Mouse (Mus musculus): ENCODE measurements around the gene Krt36. TPM values are rescaled to one million over a fixed set of nuclear protein-coding genes. Genes with fewer than 3 reads are reported as not detected.

The Krt36 gene
- polyA plus RNA-seq (2014; fragmentation: Nextera tagmentation; extraction: Ambion mirVana), result not detected in 2 replicates

DNA sequence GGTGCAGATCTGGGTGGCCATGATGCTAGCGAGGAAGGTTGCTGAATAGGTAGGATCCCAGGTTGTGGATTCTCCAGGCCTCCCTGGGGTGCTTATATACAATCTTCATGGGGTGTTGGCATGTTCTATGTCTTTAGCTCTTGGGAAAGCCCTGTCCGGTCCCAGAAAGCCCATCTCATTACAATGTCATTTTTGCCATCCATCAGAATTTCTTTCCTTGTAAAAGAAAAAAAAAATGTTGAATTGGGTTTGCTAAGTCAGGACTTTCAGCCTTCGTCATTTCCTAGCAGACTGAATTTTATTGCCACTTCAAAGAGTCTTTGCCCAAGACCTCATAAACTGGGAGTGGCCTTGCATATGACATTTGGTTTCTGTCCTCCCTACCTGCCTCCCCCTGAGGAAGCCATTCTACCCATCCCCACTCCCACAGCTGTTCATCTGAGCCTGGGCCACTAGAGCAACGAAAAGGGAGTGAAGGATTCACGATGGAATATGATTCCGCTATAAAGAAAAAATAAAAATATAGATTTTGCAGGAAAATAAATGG lies at the start of gene Krt36:
TSS of gene Krt36 (minus strand) at position 51 of the 547 bp plus-strand sequence.
- Histone ChIP-seq H3K4me1 (ENCODE audit: control insufficient read depth, insufficient read depth, low read length) (no peaks in the 10 kb centered on the region), H3K9me3 (replicated peaks; ENCODE audit: control insufficient read depth, low read length) (no peaks in the 10 kb centered on the region), H3K4me2 (no peak within 1 kb of the TSS), H3K4me3 (ENCODE audit: low read depth, low read length) (no peak within 1 kb of the TSS), H3K36me3 (ENCODE audit: control insufficient read depth, insufficient read depth, low read length) (no peaks in the 10 kb centered on the region), H3K27me3 (ENCODE audit: control insufficient read depth, insufficient read depth, low read length) (no peaks in the 10 kb centered on the region), H3K27ac (ENCODE audit: low read depth, low read length) (no peak within 1 kb of the TSS), H3K9ac (ENCODE audit: low read depth, low read length) (no peak within 1 kb of the TSS)
- no peak for ATAC-seq (replicated peaks; ENCODE audit: insufficient number of reproducible peaks, low FRiP score, low TSS enrichment)
- 87% methylated on average over 6 of the region's 6 CpGs for WGBS (ENCODE audit: insufficient replicate concordance)

DNA sequence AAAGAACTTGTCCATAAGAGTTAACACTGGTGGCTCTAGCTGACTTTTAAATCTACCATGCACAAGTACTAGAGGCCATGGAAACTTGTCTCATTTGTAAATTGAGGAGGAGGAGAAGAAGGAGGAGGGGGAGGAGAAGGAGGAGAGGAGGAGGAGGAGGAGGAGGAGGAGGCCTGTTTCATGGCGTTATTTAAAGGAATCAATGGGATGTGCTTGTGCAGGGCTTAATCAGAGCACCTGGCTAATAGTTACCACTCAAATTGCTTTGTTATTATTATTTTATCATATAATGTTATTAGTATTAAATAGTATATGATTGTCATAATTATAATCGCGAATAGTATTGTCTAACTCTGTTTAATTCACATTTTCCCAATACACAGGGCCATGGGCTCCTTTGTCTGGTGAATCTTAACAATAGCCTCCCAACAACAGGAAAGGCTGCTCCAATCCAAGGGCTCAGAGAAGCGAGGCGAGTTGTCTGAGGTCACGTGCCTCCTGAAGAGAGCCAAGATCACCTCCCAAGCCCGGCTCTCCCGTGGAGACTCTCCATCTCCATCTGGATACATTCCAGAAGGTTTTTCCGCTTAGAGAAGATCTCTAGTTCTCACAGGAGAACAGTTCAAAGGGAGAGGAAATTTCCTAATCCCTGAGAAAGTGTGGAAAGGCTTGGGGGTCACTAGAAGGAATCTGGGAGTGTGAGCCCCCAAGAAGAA lies 43.3 kb upstream of the Krt36 start, which contains the start of gene Krt19:
TSS of gene Krt19 (minus strand) at position 51 of the 716 bp plus-strand sequence.
- WGBS (ENCODE audit: insufficient replicate concordance), result 49% methylated on average over 9 of the region's 9 CpGs
- ATAC-seq (replicated peaks; ENCODE audit: insufficient number of reproducible peaks, low FRiP score, low TSS enrichment), result no peak
- Histone ChIP-seq H3K9me3 (replicated peaks; ENCODE audit: control insufficient read depth, low read length) (no peaks in the 10 kb centered on the region), H3K27ac (ENCODE audit: low read depth, low read length) (no peak within 1 kb of the TSS), H3K27me3 (ENCODE audit: control insufficient read depth, insufficient read depth, low read length) (peaks cover 14% of the 10 kb centered on the region), H3K4me2 (no peak within 1 kb of the TSS), H3K36me3 (ENCODE audit: control insufficient read depth, insufficient read depth, low read length) (no peaks in the 10 kb centered on the region), H3K4me3 (ENCODE audit: low read depth, low read length) (no peak within 1 kb of the TSS), H3K4me1 (ENCODE audit: control insufficient read depth, insufficient read depth, low read length) (peaks cover 28% of the 10 kb centered on the region), H3K9ac (ENCODE audit: low read depth, low read length) (0 out of 2 replicates have a peak within 1 kb of the TSS, but pooled peaks have one; percentile 10)

DNA sequence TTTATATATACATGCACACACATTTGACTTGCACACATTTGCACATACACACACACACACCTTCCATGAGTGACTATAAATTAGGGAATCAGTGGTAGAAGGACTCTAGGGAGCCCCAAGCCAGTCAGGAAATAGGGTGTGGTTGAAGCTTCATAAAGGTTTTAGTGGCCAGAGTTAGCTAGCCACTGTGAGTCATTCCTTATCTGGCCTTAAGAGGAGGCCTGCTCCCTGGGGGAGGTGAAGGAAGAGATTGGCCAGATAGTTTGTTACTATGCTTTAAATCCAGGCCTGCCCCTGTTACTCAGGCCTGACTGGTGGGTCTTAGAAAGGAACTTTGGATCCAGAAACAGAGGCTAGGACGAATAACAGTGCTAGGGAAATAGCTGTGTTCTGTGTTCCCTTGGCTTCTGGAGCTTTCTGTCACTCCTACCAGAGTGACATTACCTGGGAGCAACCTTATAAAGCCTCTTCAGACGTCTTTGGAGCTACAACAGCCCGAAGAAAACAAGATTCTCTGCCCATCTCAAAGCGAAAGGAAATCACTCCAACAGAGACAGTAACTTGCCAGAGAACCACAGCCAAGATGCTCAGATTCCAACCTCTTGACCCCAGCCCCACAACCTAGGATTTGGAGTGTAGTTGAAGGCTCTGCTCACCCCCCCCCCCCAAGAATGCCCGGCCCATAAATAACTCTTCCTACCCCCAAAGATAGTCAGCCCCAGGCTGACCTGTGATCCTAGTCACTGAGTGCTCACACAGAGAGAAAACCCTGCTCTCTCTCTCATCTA lies 42.3 kb upstream of the Krt36 start:
- Histone ChIP-seq H3K9me3 (replicated peaks; ENCODE audit: control insufficient read depth, low read length) (no peaks in the 10 kb centered on the region), H3K27me3 (ENCODE audit: control insufficient read depth, insufficient read depth, low read length) (peaks cover 14% of the 10 kb centered on the region), H3K4me1 (ENCODE audit: control insufficient read depth, insufficient read depth, low read length) (peaks cover 26% of the 10 kb centered on the region), H3K4me2 (no peak overlapping the region), H3K9ac (ENCODE audit: low read depth, low read length) (0 out of 2 replicates have a peak overlapping the region, but pooled peaks have one; percentile 10), H3K4me3 (ENCODE audit: low read depth, low read length) (no peak overlapping the region), H3K36me3 (ENCODE audit: control insufficient read depth, insufficient read depth, low read length) (no peaks in the 10 kb centered on the region), H3K27ac (ENCODE audit: low read depth, low read length) (no peak overlapping the region)
- WGBS (ENCODE audit: insufficient replicate concordance), result 32% methylated on average over 5 of the region's 5 CpGs
- ATAC-seq (replicated peaks; ENCODE audit: insufficient number of reproducible peaks, low FRiP score, low TSS enrichment), result no peak

DNA sequence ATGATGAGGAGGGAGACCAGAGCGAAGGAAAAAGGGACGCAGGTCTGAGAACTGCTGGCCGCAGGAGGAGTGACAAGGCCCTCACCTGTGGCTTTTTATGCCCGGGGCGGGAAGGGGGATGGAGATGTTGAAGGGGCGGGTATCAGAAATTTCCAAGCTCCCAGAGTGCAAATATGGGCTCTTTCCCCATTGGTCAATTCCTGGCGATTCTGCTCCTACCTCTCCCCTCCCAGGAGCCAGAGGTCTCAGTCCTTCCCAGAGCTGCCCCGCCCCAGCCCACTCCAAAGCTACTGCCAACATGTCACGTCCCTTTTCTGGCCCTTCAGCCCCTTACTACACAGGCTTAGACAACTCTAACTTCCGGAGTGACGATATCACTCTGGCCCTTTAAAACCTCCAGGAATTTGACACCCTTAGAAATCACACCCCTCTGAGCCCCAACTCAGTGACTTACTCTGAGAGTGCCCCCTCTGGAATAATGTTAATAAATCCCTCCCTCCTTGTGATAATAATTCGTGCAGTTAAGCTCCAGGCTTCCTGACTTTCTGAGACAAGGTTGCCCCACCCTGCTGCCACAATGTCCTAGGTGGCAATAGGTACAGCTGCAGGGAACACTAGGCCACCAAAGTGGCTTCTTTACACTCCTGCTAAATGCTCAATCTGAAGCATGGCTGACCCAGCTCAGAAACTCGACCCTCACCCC lies 40.6 kb upstream of the Krt36 start:
- 2% methylated on average over 13 of the region's 13 CpGs for WGBS (ENCODE audit: insufficient replicate concordance)
- Histone ChIP-seq H3K27ac (ENCODE audit: low read depth, low read length) (peak overlapping the region; percentile 54; the same call in 1 of the 2 replicates), H3K9ac (ENCODE audit: low read depth, low read length) (peak overlapping the region; percentile 64), H3K9me3 (replicated peaks; ENCODE audit: control insufficient read depth, low read length) (no peaks in the 10 kb centered on the region), H3K4me1 (ENCODE audit: control insufficient read depth, insufficient read depth, low read length) (peaks cover 26% of the 10 kb centered on the region), H3K36me3 (ENCODE audit: control insufficient read depth, insufficient read depth, low read length) (no peaks in the 10 kb centered on the region), H3K4me3 (ENCODE audit: low read depth, low read length) (peak overlapping the region; percentile 44), H3K4me2 (peak overlapping the region; percentile 78), H3K27me3 (ENCODE audit: control insufficient read depth, insufficient read depth, low read length) (peaks cover 14% of the 10 kb centered on the region)
- ATAC-seq (replicated peaks; ENCODE audit: insufficient number of reproducible peaks, low FRiP score, low TSS enrichment), result peak; percentile 44; the same call in 1 of the 2 replicates

DNA sequence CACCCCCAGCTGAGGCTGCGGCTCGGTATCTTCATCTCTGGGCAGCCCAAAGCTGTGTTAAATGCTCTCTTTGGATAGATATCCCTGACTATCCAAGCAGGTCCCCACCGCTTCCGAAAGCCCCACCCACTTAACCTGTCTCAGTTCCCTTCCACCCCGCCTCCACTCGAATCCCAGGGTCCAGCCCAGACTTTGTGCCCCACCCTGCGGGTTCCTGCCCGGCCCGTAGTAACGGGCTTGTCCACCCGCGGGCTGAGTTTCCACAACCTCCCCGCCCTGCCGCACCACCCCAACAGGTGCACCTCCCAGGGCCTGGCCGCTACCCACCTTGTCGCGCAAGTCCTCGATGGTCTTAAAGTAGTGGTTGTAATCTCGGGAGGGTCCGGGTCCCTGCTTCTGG lies 39.7 kb upstream of the Krt36 start:
- H3K9ac ChIP-seq (ENCODE audit: low read depth, low read length), result peak overlapping the region; percentile 64
- peak overlapping the region; percentile 78 for H3K4me2 ChIP-seq
- no peaks in the 10 kb centered on the region for H3K36me3 ChIP-seq (ENCODE audit: control insufficient read depth, insufficient read depth, low read length)
- WGBS (ENCODE audit: insufficient replicate concordance), result 2% methylated on average over 20 of the region's 20 CpGs
- peaks cover 26% of the 10 kb centered on the region for H3K4me1 ChIP-seq (ENCODE audit: control insufficient read depth, insufficient read depth, low read length)
- H3K4me3 ChIP-seq (ENCODE audit: low read depth, low read length), result peak overlapping the region; percentile 44
- peak; percentile 40; the same call in 1 of the 2 replicates for ATAC-seq (replicated peaks; ENCODE audit: insufficient number of reproducible peaks, low FRiP score, low TSS enrichment)
- H3K27me3 ChIP-seq (ENCODE audit: control insufficient read depth, insufficient read depth, low read length), result peaks cover 14% of the 10 kb centered on the region
- H3K9me3 ChIP-seq (replicated peaks; ENCODE audit: control insufficient read depth, low read length), result no peaks in the 10 kb centered on the region
- H3K27ac ChIP-seq (ENCODE audit: low read depth, low read length), result no peak overlapping the region

DNA sequence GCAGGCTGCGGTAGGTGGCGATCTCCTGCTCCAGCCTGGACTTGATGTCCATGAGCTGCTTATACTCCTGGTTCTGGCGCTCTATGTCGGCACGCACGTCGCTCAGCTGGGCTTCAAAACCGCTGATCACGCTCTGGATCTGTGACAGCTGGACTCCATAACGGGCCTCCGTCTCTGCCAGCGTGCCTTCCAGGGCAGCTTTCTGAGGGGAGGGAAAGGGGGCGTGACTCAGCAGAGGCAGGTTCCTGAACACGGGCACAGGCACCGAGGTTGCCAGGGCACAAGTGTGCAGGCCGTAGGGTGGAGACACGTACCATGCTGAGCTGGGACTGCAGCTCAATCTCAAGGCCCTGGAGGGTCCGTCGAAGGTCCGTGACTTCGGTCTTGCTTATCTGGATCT lies 35.5 kb upstream of the Krt36 start:
- Histone ChIP-seq H3K27me3 (ENCODE audit: control insufficient read depth, insufficient read depth, low read length) (peaks cover 14% of the 10 kb centered on the region), H3K4me2 (no peak overlapping the region), H3K9ac (ENCODE audit: low read depth, low read length) (no peak overlapping the region), H3K27ac (ENCODE audit: low read depth, low read length) (no peak overlapping the region), H3K4me3 (ENCODE audit: low read depth, low read length) (no peak overlapping the region), H3K36me3 (ENCODE audit: control insufficient read depth, insufficient read depth, low read length) (no peaks in the 10 kb centered on the region), H3K4me1 (ENCODE audit: control insufficient read depth, insufficient read depth, low read length) (peaks cover 13% of the 10 kb centered on the region), H3K9me3 (replicated peaks; ENCODE audit: control insufficient read depth, low read length) (no peaks in the 10 kb centered on the region)
- 80% methylated on average over 21 of the region's 21 CpGs for WGBS (ENCODE audit: insufficient replicate concordance)
- no peak for ATAC-seq (replicated peaks; ENCODE audit: insufficient number of reproducible peaks, low FRiP score, low TSS enrichment)

DNA sequence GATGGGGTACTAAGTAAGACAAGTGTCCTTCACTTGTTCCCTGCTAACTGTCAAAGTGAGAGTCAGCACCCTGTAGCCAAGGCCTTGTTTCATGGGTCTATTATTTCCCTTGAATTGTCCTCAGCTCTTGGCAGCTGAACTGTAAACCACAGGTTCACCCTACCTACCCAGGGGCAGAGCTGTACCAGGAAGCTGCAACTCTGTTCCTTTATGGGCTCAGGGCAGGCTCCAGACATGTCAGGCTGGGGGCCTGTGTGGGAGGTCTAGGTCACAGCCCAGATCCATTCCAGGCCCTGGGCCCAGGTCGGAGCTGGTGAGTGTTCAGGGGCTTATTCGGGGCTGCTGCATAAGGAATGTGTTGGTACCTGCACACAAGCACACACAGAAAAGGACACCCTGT lies 34.0 kb upstream of the Krt36 start:
- WGBS (ENCODE audit: insufficient replicate concordance), result 58% methylated on average over 2 of the region's 2 CpGs
- Histone ChIP-seq H3K4me3 (ENCODE audit: low read depth, low read length) (no peak overlapping the region), H3K27ac (ENCODE audit: low read depth, low read length) (no peak overlapping the region), H3K9me3 (replicated peaks; ENCODE audit: control insufficient read depth, low read length) (no peaks in the 10 kb centered on the region), H3K36me3 (ENCODE audit: control insufficient read depth, insufficient read depth, low read length) (no peaks in the 10 kb centered on the region), H3K9ac (ENCODE audit: low read depth, low read length) (no peak overlapping the region), H3K4me1 (ENCODE audit: control insufficient read depth, insufficient read depth, low read length) (peaks cover 5% of the 10 kb centered on the region; the same call in 1 of the 2 replicates), H3K27me3 (ENCODE audit: control insufficient read depth, insufficient read depth, low read length) (no peaks in the 10 kb centered on the region; the same call in none of the 2 replicates), H3K4me2 (no peak overlapping the region)
- no peak for ATAC-seq (replicated peaks; ENCODE audit: insufficient number of reproducible peaks, low FRiP score, low TSS enrichment)

DNA sequence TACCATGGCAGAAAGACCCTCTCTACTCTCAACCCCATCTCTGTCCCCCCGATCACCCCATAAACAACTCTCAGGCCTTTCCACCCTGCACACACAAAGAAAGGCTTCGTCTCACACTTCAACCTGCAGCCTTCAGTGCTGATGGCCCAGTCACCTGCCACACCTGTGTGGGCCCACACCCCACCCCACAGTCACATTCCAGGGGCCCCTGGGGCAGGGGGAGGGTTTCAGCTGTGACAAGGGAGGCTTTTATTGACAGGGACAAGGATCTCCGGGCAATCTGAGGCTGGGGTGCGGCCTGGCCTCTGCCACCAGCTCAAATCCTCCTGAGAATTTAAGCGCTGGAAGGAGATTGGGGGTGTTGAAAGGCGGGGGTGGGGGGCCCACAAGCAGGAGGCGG lies 33.4 kb upstream of the Krt36 start:
- H3K4me3 ChIP-seq (ENCODE audit: low read depth, low read length), result no peak overlapping the region
- no peak overlapping the region for H3K4me2 ChIP-seq
- no peak for ATAC-seq (replicated peaks; ENCODE audit: insufficient number of reproducible peaks, low FRiP score, low TSS enrichment)
- H3K27ac ChIP-seq (ENCODE audit: low read depth, low read length), result no peak overlapping the region
- no peak overlapping the region for H3K9ac ChIP-seq (ENCODE audit: low read depth, low read length)
- H3K9me3 ChIP-seq (replicated peaks; ENCODE audit: control insufficient read depth, low read length), result no peaks in the 10 kb centered on the region
- H3K4me1 ChIP-seq (ENCODE audit: control insufficient read depth, insufficient read depth, low read length), result peaks cover 5% of the 10 kb centered on the region; the same call in 1 of the 2 replicates
- 45% methylated on average over 7 of the region's 7 CpGs for WGBS (ENCODE audit: insufficient replicate concordance)
- no peaks in the 10 kb centered on the region; the same call in 1 of the 2 replicates for H3K27me3 ChIP-seq (ENCODE audit: control insufficient read depth, insufficient read depth, low read length)
- no peaks in the 10 kb centered on the region for H3K36me3 ChIP-seq (ENCODE audit: control insufficient read depth, insufficient read depth, low read length)
